Mouse (Mus musculus): ENCODE data around the gene Il13ra1.

Il13ra1 gene

DNA sequence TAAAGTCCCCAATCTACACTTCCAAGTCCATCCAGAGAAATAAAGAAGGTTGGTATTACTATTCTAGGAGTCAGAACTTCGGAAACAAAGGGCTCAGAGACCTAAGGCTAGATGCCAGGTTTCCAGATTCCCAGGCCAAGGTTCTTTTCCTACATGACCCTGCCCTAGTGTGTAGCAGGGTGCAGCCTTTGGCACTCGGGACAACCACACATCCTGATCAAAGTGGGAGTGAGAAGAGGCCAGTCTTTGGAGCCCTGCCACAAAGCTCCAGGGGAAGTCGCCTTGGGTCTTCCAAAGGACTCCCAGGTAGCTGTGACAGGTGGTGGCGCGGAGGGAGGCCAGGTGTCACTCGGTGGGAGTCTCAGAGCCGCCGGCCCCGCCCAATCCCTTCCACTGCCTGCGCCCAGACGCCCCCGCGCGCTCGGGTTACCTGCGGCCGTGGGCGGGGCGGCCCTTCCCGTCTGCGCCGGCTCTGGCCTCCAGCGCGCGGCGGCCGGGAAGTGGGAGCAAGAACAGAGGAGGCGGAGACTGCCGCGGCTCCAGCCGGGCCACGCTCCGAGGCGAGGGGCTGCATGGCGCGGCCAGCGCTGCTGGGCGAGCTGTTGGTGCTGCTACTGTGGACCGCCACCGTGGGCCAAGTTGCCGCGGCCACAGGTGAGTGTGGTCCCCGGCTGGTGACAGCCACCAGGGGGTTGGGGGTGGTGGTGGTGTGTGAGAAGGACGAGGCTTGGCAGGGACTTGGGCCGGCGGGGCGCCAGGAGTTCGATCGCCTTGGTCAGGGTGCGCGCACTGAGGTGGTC, at the start of gene Il13ra1:
Il13ra1 (plus strand) TSS at position 489 of the 800 bp plus-strand sequence.
- peak; percentile 4 to 28 for DNase-seq

DNA sequence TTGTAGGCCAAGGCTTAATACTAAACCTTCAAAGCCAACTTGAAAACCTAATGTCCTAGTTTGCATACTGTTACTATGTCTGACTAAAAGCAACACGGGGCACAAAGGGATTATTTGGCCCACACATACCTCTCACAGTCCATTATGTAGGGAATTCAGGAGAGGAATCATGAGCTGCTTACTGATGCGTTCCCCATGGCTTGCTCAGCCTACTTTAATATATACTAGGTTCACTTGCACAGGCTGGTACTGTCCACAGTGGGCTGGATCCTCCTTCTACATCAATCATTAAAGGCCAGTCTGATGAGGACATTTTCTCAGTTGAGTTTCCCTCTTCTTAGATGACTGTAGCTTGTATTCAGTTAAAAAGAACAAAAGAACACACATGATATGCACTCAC, 37.9 kb upstream of the Il13ra1 start:
- no peak for DNase-seq

DNA sequence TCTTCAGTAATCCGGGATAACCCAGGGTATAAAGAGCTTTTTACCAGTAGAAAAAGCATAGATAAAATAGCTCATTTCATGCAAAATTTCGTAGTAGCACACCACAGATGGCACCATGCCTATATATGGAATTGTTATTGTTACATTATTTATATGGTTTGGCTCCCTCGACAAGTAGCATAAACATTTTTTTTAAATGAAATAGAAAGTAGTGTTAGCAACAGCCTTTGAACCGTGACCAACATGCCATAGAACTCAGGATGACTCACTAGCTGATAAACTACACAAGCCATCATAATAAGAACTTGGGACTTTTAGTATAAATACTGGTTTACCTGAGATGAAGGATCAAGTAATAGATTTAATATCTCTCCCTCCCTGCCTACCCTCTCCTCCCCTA, 34.7 kb upstream of the Il13ra1 start:
- DNase-seq: no peak

DNA sequence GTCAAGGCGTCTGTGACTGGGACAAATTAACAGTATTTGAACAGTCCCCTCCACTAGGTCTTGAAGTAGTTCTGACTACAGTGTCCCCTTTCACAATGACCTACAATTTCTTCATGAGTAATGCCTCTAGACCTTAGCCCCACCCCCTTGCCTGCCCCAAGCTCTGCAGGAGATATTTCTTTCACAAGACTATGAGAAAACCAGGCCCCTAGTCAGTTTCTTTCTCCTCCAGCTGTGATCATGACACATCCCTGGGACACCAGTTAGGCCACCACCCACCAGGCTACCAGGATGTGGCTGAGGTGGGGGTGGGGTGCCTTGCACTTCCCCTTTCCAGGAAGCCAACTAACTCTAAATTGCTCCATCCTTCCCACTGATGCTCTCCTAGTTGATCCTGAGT, 29.0 kb upstream of the Il13ra1 start:
- DNase-seq: no peak

DNA sequence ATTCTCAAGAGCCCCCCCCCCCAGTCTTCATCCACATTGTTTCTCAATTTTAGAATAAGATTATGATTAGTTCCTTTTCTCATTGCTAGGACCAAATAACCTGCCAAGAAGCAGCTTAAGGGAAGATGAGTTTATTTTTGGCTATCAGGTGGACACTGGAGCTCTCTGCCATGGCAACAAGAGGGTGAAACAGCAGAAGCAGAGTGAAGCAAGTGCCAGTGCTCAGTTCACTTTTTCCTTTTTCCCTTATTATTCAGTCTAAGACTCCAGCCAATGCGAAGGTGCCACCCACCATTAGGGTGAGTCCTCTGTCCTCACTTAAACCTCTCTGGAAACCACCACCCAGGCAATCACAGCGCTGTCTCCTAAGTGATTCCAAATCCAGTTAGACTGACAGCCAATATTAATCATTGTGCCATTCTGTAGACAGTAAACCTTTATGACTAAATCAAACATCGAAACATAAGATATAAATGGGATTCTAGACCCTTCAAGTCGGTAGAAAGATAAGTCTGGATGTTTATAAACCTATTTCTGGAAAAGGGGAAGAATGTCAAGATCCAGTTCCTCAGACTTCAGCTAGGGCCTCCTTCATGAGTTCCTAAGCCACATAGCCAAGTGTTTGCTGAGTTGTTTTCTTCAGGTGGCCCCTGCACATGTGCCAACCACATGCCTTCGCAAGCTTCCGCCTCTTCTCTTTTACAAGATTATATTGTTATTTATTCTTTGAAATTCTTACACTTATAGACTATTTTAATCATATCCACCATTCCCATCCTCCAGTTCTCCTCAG, 23.2 kb upstream of the Il13ra1 start:
- no peak for DNase-seq

DNA sequence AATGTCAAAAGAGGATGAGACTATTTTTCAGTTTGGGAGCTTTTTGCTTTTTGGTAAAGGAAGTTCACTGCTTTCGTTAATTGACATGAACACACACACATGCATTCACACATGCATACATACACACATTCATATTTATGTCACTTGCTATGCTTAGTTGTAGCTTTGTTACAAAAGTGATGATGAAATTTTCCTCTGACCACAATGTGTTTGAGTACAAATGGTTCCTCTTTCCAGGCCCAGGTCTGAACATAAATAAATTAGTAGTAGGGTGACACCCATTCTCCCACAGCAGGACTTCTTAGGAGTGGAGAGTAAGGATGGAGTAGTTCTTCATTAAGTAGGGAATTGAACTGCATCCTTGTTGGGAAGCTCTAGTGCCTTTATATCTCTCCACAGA, 11.0 kb upstream of the Il13ra1 start:
- no peak for DNase-seq

DNA sequence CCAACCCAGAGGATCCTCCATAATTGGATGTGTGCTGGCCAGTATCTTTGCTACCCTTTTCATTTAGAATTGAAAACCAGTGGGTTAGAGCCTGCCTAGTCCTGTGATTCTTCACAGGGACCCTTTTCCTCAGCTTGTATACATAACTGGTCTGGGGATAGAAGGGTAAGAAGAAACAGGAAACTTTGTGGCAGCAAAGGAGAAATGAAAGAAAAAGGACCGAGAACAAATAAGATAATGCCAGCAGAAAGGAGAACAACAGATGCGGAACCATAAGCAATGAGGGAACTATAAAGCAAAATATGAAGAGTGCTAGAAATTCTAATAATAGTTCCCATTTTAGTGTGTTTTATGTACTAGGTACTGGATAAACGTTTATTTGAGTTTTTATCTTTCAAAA, 10.6 kb upstream of the Il13ra1 start:
- DNase-seq: no peak

DNA sequence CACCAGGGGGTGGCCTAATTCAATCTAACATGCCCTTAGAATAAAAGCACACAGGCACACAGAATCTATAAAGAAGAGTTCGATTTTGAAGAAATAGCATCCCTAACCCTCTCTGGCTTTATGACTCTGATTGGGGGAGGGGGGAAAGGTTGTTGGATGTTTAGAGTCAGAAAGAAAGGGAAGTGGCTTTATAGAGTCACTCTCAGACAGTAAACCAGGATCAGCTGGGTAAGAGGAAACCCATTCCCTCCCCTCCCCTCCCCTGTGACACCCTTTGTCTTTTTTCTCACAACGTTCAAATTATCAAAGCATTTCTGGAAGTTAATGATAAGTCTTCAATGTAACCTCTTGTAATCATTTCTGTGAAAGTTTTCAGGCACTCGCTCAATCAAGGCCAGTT, 3.3 kb upstream of the Il13ra1 start:
- DNase-seq: no peak

DNA sequence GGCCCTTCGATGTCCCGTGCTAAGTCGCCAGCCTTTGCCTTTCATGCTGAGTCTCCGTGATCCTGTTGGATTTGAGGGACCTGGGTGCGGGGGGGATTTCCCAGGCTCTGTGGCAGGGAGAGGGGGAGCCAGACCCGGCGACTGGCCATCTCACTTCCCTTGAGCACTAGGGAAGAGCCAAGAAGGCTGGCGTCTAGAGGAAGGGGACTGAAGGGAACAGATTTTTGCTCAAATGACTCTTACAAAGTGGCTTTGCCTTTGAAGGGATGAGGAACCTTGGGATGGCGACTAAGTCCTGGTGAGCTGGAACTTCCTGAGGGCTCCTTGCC, 476 bp downstream of the Il13ra1 start:
- DNase-seq: no peak

DNA sequence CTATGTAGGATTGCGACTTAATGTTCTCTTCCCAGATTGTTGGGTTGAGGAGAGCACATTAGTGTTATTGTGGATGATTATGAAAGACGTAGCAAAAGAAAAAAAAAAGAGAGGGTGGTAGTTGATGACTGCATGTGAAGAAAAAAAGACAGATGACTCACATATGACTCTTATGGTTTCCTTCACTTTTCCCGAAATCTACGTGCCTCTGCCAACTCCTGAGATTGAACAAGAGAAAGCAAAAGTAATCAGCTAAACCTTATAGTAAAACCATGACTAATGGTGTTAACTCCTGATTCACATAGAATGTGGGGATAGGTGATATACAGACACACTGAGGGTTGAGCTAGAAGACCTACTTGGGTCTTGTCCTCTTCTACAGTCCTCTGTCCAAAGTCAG, 3.3 kb downstream of the Il13ra1 start:
- no peak for DNase-seq

DNA sequence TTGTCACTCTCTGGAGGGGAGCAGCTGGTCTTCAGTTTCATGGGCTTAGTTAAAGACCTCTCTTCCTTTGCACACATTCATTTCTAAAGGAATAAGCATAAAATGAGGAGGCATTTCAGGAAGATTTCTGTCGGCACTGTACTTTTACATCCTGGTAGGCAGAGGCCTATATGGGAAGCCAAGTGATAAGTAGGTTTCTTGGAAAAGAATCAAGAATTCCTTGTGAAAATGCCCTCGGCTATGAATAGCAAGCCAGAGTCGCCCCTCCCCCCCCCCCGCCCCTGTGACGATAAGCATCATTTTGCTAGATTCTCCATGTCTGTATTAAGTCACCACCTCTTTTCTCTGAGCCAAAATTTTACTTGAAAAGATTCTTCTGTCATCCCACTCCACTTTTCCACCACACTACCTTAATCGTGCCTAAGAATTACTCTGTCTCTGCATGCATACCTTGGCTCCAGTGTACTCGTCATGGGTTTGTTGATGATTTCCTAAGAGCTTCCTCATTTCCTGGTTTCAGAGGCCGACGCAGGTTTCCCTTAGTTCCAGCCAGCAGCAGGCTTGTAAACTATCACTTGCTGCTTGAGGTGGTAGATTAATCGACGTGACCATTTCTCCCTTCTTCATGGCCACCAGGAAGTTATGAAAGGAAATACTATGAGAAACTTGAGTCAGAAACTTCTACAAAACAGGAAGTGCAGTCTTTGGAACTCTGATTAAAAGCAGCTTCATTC, 17.3 kb downstream of the Il13ra1 start:
- no peak for DNase-seq

DNA sequence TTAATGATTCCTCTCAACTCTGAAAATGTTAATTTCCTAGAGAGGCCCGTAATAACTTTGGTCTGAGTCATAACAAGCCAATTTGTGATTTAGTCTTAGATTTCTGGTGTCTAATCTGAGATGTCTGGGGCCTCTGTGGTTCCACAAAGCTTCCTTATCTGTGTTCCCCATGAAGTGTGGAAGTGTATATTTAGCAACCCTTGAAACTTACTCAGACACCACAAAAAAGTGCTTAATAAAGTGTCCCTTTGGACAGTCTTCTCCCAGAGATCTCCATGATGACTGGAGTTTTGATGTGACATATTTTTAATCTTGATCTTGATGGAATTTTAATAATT, 17.8 kb downstream of the Il13ra1 start:
- no peak for DNase-seq

DNA sequence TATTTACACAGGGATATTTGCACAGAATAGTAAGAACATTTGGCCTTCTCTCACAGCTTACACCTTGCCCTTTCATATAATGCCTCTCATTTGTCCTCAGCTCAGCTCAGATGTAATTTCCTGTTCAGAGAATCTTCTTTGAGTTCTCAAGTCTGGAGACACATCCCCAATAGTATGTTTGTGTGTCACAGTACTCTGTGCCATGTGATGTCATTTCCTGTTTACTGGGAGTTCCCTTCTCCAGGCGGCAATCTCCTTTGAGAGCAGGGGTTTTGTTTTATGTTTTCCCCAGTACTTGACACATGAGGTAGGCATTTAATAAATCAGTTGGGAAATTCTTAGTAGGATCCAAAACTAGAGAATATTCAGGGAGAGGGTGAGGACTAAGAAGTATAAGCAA, 24.4 kb downstream of the Il13ra1 start:
- no peak for DNase-seq

DNA sequence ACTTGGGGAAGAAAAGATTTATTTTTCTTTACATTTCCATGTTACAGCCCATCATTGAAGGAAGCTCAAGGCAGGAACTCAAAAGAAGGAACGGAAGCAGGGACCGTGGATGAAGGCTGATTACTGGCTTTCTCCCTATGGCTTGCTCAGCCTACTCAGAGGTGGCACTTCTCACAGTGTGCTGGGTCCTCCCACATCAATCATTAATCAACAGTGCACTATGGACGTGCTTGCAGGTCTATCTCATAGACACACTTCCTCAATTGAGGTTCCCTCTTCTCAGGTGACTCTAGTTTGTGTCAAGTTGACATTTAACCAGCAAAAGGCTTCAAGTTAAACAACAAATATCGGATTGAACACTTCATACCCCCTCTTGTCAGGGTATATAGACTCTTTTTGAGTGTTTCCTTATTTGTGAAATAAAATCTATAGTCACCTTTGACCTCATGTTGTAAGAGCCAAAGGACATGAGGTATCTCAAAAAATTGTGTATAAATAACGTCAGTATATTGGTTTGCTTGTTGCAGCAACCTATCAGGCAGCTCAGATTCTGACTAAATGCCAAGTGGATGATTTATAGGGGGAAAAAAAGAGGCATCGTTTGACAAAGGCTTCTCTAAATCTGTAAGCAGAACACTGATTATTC, 30.2 kb downstream of the Il13ra1 start:
- DNase-seq: no peak

DNA sequence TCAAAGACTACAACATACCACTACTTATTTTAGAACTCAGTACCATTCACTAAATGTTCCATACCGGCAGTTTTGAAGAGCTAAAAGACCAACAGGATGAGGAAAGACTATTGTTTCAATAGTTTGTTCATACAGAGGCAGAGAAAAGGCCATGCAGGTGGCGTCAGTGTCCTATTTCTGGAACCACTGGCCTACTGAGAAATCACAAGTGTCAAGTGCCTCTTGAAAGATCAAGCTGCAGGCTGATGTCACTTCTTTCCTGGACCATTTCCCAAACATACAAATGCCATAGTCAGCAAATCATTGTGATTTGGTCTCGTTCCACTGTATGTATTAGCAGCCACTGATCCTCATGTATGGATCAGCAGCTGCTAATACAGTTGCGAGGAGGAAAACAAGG, 34.8 kb downstream of the Il13ra1 start:
- no peak for DNase-seq

DNA sequence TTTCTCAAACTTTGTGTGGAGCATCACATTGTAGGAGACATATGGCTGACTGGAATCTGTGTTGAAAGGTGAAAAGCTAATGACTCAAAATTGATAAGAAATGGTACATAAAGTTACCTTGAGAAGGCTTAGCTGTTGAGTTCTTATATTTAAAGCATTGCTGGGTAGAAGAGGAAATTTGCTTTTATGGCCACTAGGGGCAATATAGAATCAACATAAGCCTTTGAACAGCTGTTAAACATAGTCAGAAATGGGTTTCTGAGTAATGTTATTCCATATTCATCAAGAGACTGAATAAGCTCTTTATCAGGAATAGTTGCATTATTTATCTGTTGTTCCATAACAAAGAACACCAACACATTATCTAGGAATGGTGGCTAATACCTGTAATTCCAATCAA, 38.2 kb downstream of the Il13ra1 start:
- no peak for DNase-seq

DNA sequence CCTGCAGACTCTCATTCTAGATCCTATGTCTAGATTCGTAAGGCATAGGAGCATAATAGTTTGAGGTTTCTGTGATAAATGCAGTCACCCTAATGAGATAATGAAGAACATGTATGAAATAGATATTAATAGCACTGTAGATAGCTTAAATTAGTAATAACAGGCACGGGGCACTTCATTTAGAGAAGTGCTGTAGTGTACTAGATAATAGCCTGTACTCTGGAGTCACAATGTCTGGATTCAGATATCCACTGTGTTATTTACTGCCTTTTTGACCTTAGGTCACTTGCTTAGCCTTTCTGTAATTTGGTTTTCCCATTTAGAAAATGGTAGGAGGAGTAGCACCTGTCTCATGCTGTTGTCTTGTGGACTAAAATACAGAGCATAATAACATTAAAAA, 44.8 kb downstream of the Il13ra1 start:
- DNase-seq: no peak

DNA sequence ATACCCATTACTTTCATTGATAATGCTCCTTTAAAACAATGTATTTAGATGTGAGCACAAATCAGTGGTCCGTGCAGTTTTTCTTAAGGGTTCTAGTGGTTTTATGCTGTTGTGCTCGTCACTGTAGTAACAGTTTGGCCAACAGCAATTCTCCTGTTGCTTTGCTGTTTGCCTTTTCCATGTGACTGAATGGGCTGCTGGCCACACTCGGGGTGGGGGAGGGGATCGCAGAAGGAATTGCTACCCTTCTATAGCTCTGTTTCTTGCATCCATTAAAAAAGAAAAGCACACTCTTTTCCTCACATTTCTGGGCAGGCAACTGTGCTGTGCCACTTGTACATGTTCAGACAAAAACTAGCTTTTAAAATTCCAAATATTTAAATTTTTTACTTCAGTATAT, 49.7 kb downstream of the Il13ra1 start:
- no peak for DNase-seq

DNA sequence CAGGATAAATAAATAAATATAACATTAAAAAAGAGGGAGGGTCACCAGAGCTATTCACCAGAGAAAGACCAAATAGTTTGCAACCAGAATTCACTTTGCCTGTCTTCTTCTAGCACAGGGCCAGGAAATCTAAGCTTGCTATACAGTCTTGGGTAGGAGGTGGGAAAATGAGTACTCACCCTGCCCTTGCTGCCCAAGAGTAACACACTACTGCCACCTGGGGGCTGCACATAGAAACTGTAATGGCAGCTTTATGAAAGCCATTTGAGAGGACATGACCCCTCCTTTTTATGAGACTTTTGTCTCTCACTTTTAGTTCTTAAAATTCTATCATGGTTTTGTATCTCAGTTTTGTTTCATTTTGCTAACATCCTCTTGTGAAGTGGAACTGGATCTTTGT, 71.7 kb downstream of the Il13ra1 start:
- DNase-seq: peak; percentile 44 to 47

DNA sequence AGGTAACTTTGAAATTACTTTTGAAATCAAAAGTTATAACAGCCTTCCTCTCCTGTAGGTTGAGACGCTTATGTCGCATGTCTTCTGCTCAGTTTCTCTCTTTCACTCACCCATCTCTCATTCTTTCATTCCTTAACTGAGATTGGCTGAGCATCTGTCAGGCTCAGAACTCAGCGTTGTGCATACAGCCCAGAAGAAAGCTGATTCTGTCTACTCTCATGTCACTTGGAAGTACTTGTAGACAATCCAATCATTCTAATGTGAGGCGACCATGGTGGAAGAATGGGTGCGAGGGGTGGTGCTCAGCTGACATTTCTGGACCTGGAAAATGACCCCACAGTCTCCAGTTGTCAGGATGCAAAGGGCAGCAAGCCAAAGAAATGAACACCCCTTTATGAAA, 74.1 kb downstream of the Il13ra1 start:
- no peak for DNase-seq

DNA sequence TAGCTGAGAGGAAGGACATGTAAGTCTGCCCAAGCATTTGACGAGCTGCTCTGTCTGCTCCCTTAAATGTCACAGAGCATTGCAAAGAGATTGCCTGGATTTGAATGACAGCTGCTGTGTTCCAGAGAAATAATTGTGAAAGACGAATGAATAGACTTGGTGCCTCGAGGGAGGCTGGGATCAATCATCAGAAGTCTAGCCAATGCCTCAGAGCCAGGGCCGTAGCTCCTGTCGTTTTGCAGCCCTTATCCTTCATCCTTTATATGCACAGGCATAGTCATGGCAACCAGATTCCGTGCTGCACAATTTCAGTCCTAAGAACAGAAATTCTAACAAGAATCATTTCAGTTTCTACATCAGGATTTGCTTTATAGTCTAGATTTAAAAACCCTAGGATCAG, 74.5 kb downstream of the Il13ra1 start:
- no peak for DNase-seq

DNA sequence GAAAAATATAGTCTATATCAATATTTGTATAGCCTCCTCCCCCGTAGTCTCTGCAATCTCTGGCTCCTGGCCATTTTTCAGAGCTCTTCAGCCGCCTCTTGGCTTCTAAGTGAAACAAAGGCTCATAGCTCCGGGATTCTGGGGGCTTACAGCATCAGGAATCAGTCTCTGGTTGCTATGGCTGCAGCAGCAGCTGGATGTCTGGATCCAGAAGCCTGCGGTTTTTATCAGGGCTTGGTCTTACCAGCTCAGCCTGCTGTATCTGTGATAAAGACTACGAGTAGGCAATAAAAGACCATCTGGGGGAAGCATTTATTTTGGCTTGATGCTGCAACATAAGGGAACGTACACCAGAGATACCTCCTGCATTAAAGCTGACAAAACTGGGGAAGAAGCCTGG, 82.0 kb downstream of the Il13ra1 start:
- no peak for DNase-seq

DNA sequence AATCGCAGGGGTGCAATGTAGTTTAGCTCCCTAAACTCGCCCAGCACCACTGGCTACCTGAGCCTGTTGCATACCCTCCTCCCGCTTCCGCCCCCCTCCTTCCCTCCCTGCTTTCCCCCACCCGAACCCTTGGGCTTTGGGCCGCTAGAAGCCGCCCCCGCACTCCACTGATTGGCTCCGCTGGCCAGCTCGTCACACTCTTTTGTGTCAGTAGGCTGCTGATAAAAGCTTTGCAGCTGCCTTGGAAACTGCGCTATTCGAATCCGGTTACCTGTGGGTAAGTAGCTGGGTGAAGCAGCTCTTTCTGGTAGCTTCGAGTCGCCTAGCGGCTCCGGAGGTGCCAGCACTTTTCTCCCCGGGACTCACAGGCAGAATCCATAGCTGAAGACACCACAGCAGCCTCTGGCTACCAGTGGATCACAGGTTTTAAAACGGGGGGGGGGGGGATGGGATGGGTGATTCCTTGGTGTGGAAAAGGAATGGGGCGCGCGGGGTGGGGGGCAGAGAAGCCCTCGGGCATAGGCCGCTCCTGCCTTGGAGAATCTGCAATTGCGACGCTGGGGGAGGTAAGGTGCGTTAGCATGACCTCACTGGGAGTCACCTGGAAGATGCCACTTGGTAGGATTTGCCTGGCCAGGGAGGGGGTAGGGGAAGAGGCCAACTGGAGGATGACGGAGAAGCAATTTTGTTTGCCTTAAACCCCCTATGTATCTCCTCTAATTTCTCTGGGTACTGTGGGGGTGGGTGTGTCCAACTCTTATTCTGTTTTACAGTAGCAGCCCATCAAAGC, 84.0 kb downstream of the Il13ra1 start, which contains the start of gene Zcchc12:
Zcchc12 (plus strand) TSS at position 169 of the 790 bp plus-strand sequence.
- peak; percentile 57 to 73 for DNase-seq
